Mouse (Mus musculus) ES-E14 (cell line): ENCODE measurements at regions not wholly inside any gene's neighbourhood (a gene's known extent, or its start where the extent isn't known, plus 50 kb on each side); places are given as distances from the start of the nearest gene placed in this dataset.

Experiments
- DNase-seq: peaks from one replicate; pipeline ENCODE4 v3.0.0-alpha.2; 2013; ENCODE audit warnings: low read depth, low spot score
- H3K27ac ChIP-seq: 2 replicates; pipeline ENCODE4 v1.5.1; 2012; ENCODE audit warnings: low read depth, mild to moderate bottlenecking, low read length, moderate library complexity, mixed read lengths; ENCODE audit not compliant: poor library complexity, insufficient read depth, severe bottlenecking
- H3K36me3 ChIP-seq: 2 replicates; pipeline ENCODE4 v1.6.1; 2012; ENCODE audit warnings: mild to moderate bottlenecking, low read length, moderate library complexity, mixed read lengths; ENCODE audit not compliant: control insufficient read depth, poor library complexity, insufficient read depth, severe bottlenecking
- H3K4me1 ChIP-seq, 2 experiments: fragments of 150-350 bp in 1 of 2; sonication (generic) in 1 of 2; 2 replicates each; pipeline ENCODE4 v1.6.1; 2012; ENCODE audit warnings: low read length in 2 of 2, mild to moderate bottlenecking in 1 of 2, mixed read lengths in 1 of 2; ENCODE audit not compliant: control insufficient read depth in 2 of 2, insufficient read depth in 2 of 2, poor library complexity in 1 of 2
- H3K4me3 ChIP-seq, 2 experiments: fragments of 150-350 bp in 1 of 2; sonication (generic) in 1 of 2; 2 replicates each; pipeline ENCODE4 v1.5.1; 2012; ENCODE audit warnings: low read length in 2 of 2, low read depth in 1 of 2, mild to moderate bottlenecking in 1 of 2, mixed read lengths in 1 of 2; ENCODE audit not compliant: insufficient read depth in 1 of 2, poor library complexity in 1 of 2, severe bottlenecking in 1 of 2
- H3K9ac ChIP-seq: 2 replicates; pipeline ENCODE4 v1.6.1; 2012; ENCODE audit warnings: low read depth, mild to moderate bottlenecking, low read length, mixed read lengths; ENCODE audit not compliant: poor library complexity, insufficient read depth, severe bottlenecking
- H3K9me3 ChIP-seq: fragments of 150-350 bp; sonication (generic); 2 replicates; pipeline ENCODE4 v1.6.1; 2012; ENCODE audit warnings: low read depth, mild to moderate bottlenecking, low read length; ENCODE audit not compliant: control insufficient read depth, insufficient read depth
- CHD2 ChIP-seq: IDR thresholded peaks from 2 replicates; pipeline ENCODE4 v1.6.1; 2014; ENCODE audit warnings: mild to moderate bottlenecking, low read depth, low read length, inconsistent platforms
- HCFC1 ChIP-seq: IDR thresholded peaks from 2 replicates; pipeline ENCODE4 v1.6.1; 2012; ENCODE audit warnings: low read length, inconsistent platforms, borderline replicate concordance; ENCODE audit not compliant: insufficient read depth
- MAFK ChIP-seq: IDR thresholded peaks from 2 replicates; pipeline ENCODE4 v1.6.1; 2014; ENCODE audit warnings: mild to moderate bottlenecking, low read depth, low read length, inconsistent platforms; ENCODE audit not compliant: insufficient read depth
- ZC3H11A ChIP-seq: IDR thresholded peaks from 2 replicates; pipeline ENCODE4 v1.6.1; 2012; ENCODE audit warnings: low read depth, mild to moderate bottlenecking, inconsistent platforms, low read length, borderline replicate concordance
- ZNF384 ChIP-seq: IDR thresholded peaks from 2 replicates; pipeline ENCODE4 v1.6.1; 2012; ENCODE audit warnings: low read depth, low read length, inconsistent platforms
- in situ Hi-C, 2 experiments: fragments of 600-800 bp; cut with MboI; formaldehyde crosslinking; loops; one replicate each; pipeline ENCODE4 v1.15.1; 2025; ENCODE audit warnings: low sequenced_read_pairs in 2 of 2, inconsistent platforms in 1 of 2; ENCODE audit not compliant: unreplicated experiment in 2 of 2

- no peak for DNase-seq
- in situ Hi-C loops, result no loop called here
- H3K9ac ChIP-seq, result no peak overlapping the region
- TF ChIP-seq CHD2 (no peak), HCFC1 (no peak), ZNF384 (no peak), MAFK (no peak), ZC3H11A (no peak)
- no peaks in the 10 kb centered on the region for H3K9me3 ChIP-seq
- H3K36me3 ChIP-seq, result no peaks in the 10 kb centered on the region
- no peaks in the 10 kb centered on the region for H3K4me1 ChIP-seq
- no peak overlapping the region for H3K4me3 ChIP-seq
- H3K27ac ChIP-seq, result no peak overlapping the region
Measured at GRCm38 (mm10) chr12:94015946-94016345, 1676.1 kb upstream of the Flrt2 start.

GRCm38 (mm10) chr12:94031364-94031763, 1660.7 kb upstream of the Flrt2 start:
- Histone ChIP-seq H3K4me3 (no peak overlapping the region), H3K27ac (no peak overlapping the region), H3K36me3 (no peaks in the 10 kb centered on the region), H3K4me1 (no peaks in the 10 kb centered on the region), H3K9ac (no peak overlapping the region), H3K9me3 (no peaks in the 10 kb centered on the region)
- in situ Hi-C loops, result no loop called here
- no peak for DNase-seq
- TF ChIP-seq MAFK (no peak), ZNF384 (no peak)

GRCm38 (mm10) chr12:94047972-94048371, 1644.1 kb upstream of the Flrt2 start:
- in situ Hi-C loops, result no loop called here
- H3K9me3 ChIP-seq, result 0 out of 2 replicates have a peak, but pooled peaks cover 3% of the 10 kb centered on the region
- H3K27ac ChIP-seq, result no peak overlapping the region
- no peak for DNase-seq
- H3K36me3 ChIP-seq, result no peaks in the 10 kb centered on the region
- no peak overlapping the region for H3K4me3 ChIP-seq
- no peaks in the 10 kb centered on the region for H3K4me1 ChIP-seq
- no peak overlapping the region for H3K9ac ChIP-seq
- TF ChIP-seq ZC3H11A, result no peak
- no peak for TF ChIP-seq MAFK
- no peak for TF ChIP-seq ZNF384
- no peak for TF ChIP-seq CHD2
- TF ChIP-seq HCFC1, result no peak

- Histone ChIP-seq H3K36me3 (no peaks in the 10 kb centered on the region), H3K27ac (no peak overlapping the region), H3K9me3 (no peaks in the 10 kb centered on the region), H3K4me3 (no peak overlapping the region), H3K4me1 (no peaks in the 10 kb centered on the region), H3K9ac (no peak overlapping the region)
- no peak for DNase-seq
- TF ChIP-seq CHD2 (no peak), HCFC1 (no peak), MAFK (no peak), ZC3H11A (no peak), ZNF384 (no peak)
- in situ Hi-C loops, result no loop called here
Measured at GRCm38 (mm10) chr12:94057767-94058166, 1634.3 kb upstream of the Flrt2 start.

- Histone ChIP-seq H3K9ac (no peak overlapping the region), H3K4me3 (no peak overlapping the region), H3K36me3 (no peaks in the 10 kb centered on the region), H3K4me1 (no peaks in the 10 kb centered on the region), H3K27ac (no peak overlapping the region), H3K9me3 (no peaks in the 10 kb centered on the region)
- TF ChIP-seq CHD2, result no peak
- TF ChIP-seq ZNF384, result no peak
- TF ChIP-seq ZC3H11A, result no peak
- no peak for TF ChIP-seq MAFK
- TF ChIP-seq HCFC1, result no peak
- peak; percentile 6 for DNase-seq
- in situ Hi-C loops, result no loop called here
Measured at GRCm38 (mm10) chr12:94059641-94060040, 1632.4 kb upstream of the Flrt2 start.
